Mouse (Mus musculus): Measurements from ENCODE around the gene Gabpb1. TPM values are rescaled to one million over a fixed set of nuclear protein-coding genes. Genes with fewer than 3 reads are reported as not detected.

Gene Gabpb1
- polyA plus RNA-seq (2017; shearing (Covaris generic)): 10 to 100 TPM; 50.1 to 58.3 TPM

- ATAC-seq: no peak
Observed at GRCm38 (mm10) chr2:126676122-126676515, at the start of gene Gabpb1. TSS of gene Gabpb1 (minus strand) at chr2:126676337.

GRCm38 (mm10) chr2:126712950-126713349 is 36.8 kb upstream of the Gabpb1 start:
- ATAC-seq: no peak

GRCm38 (mm10) chr2:126712526-126712925 is 36.4 kb upstream of the Gabpb1 start:
- no peak for ATAC-seq

GRCm38 (mm10) chr2:126708361-126708760 is 32.2 kb upstream of the Gabpb1 start:
- ATAC-seq: peak; percentile 6

- ATAC-seq: no peak
Observed at GRCm38 (mm10) chr2:126707438-126707779, 31.3 kb upstream of the Gabpb1 start.

GRCm38 (mm10) chr2:126706759-126707437 is 30.8 kb upstream of the Gabpb1 start, which contains the start of gene Usp8:
TSS of gene Usp8 (plus strand) at chr2:126707328.
- peak; percentile 90 for ATAC-seq

GRCm38 (mm10) chr2:126695285-126695684 is 19.1 kb upstream of the Gabpb1 start:
- ATAC-seq: no peak

GRCm38 (mm10) chr2:126691290-126691689 is 15.2 kb upstream of the Gabpb1 start:
- ATAC-seq: no peak

GRCm38 (mm10) chr2:126682937-126683336 is 6.8 kb upstream of the Gabpb1 start:
- ATAC-seq: no peak

- no peak for ATAC-seq
Observed at GRCm38 (mm10) chr2:126682333-126682732, 6.2 kb upstream of the Gabpb1 start.

GRCm38 (mm10) chr2:126677366-126677765 is 1.2 kb upstream of the Gabpb1 start:
- no peak for ATAC-seq

- ATAC-seq: peak; percentile 68
Observed at GRCm38 (mm10) chr2:126675169-126676121, 692 bp downstream of the Gabpb1 start.

GRCm38 (mm10) chr2:126674441-126675168 is 1.5 kb downstream of the Gabpb1 start:
- peak; percentile 15 for ATAC-seq

- ATAC-seq: peak; percentile 37
Observed at GRCm38 (mm10) chr2:126673317-126674242, 2.6 kb downstream of the Gabpb1 start.

- no peak for ATAC-seq
Observed at GRCm38 (mm10) chr2:126668621-126669252, 7.4 kb downstream of the Gabpb1 start.

GRCm38 (mm10) chr2:126665984-126666383 is 10.2 kb downstream of the Gabpb1 start:
- peak; percentile 80 for ATAC-seq

- peak; percentile 45 for ATAC-seq
Observed at GRCm38 (mm10) chr2:126663481-126663880, 12.7 kb downstream of the Gabpb1 start.

- no peak for ATAC-seq
Observed at GRCm38 (mm10) chr2:126652929-126653328, 23.2 kb downstream of the Gabpb1 start.

GRCm38 (mm10) chr2:126647762-126648161 is 28.4 kb downstream of the Gabpb1 start:
- ATAC-seq: no peak

GRCm38 (mm10) chr2:126646461-126646860 is 29.7 kb downstream of the Gabpb1 start:
- ATAC-seq: no peak

GRCm38 (mm10) chr2:126644768-126645167 is 31.4 kb downstream of the Gabpb1 start:
- no peak for ATAC-seq

Data from activated CD4-positive, CD25-positive, alpha-beta regulatory T cell, adult 4 months (primary cell).